9 mouse cellular contexts compared by ENCODE assay signal in the genomic region with DNA sequence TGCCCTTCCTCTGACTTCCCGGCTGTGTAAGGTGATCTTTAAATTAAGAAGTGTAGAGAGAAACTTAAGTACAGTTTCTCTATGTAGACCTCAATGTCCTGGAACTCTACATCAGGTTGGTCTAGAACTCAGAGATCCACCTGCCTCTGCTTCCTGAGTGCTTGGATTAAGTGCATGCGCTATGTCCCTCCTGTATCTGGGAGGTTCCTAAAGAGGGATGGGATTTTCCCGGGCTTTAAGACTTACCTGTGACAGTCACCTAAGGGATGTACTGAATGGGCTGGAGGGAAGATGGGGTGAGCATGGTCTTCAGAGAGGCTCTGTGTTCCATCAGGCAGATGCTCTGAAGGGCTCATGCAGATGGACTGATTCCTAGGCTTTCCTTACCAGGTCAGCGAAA. TPM values are rescaled to one million over a fixed set of nuclear protein-coding genes. Genes with fewer than 3 reads are reported as not detected.
DNase-seq lines count a peak whose midpoint lies in the region; ATAC-seq and TF ChIP-seq lines count a peak whose summit lies in the region.
"Had no signal": no experiment of that assay in that cellular context is flagged by ENCODE, and none has a peak within 500 bp of the region (broad histone marks: within the 10 kb centered on the region; RNA-seq: fewer than 3 reads in every experiment).

No protein-coding gene starts in this region.

- H3K9ac ChIP-seq in forebrain, embryonic 15.5 days (replicated peaks) = peak overlapping the region; percentile 93
- peak overlapping the region; percentile 95 for H3K9ac ChIP-seq in liver, embryonic 15.5 days

- peak overlapping the region; percentile 60 for H3K4me3 ChIP-seq in C2C12 (ENCODE audit: insufficient read depth, poor library complexity, severe bottlenecking)
- H3K4me3 ChIP-seq in forebrain, embryonic 15.5 days = peak overlapping the region; percentile 92
- H3K4me3 ChIP-seq in liver, embryonic 15.5 days (replicated peaks) = peak overlapping the region; percentile 96

- TF ChIP-seq CTCF in C2C12 (IDR thresholded peaks at IDR 0.05; ENCODE audit: control insufficient read depth, insufficient read depth, insufficient read length) = no peak

- peaks cover 30% of the 10 kb centered on the region for H3K4me1 ChIP-seq in forebrain, embryonic 15.5 days
- H3K4me1 ChIP-seq in liver, embryonic 15.5 days (replicated peaks) = peaks cover 45% of the 10 kb centered on the region

- H3K36me3 ChIP-seq in C2C12 (ENCODE audit: control insufficient read depth, insufficient read depth) = peaks cover 39% of the 10 kb centered on the region
- H3K36me3 ChIP-seq in forebrain, embryonic 15.5 days = peaks cover 37% of the 10 kb centered on the region
- H3K36me3 ChIP-seq in liver, embryonic 15.5 days (replicated peaks) = peaks cover 46% of the 10 kb centered on the region

- H3K27me3 ChIP-seq in C2C12 (ENCODE audit: control insufficient read depth, insufficient read depth, insufficient read length) = no peaks in the 10 kb centered on the region
- no peaks in the 10 kb centered on the region for H3K27me3 ChIP-seq in forebrain, embryonic 15.5 days
- no peaks in the 10 kb centered on the region for H3K27me3 ChIP-seq in liver, embryonic 15.5 days

- peaks cover 19% of the 10 kb centered on the region for H3K79me3 ChIP-seq in C2C12 (ENCODE audit: low read depth)

- H3K27ac ChIP-seq in forebrain, embryonic 15.5 days (replicated peaks) = no peak overlapping the region
- peak overlapping the region; percentile 95 for H3K27ac ChIP-seq in liver, embryonic 15.5 days (replicated peaks)

- peaks cover 27% of the 10 kb centered on the region for H3K79me2 ChIP-seq in C2C12 (ENCODE audit: control insufficient read depth, insufficient read depth)

- WGBS in forebrain, embryonic 15.5 days = 42% methylated on average over 4 of the region's 4 CpGs
- 22% methylated on average over 4 of the region's 4 CpGs for whole genome bisulfite sequencing in liver, embryonic 15.5 days (ENCODE audit: insufficient replicate concordance)

- H3K4me2 ChIP-seq in forebrain, embryonic 15.5 days (replicated peaks) = peak overlapping the region; percentile 78
- peak overlapping the region; percentile 79 for H3K4me2 ChIP-seq in liver, embryonic 15.5 days

- H3K9me3 ChIP-seq in forebrain, embryonic 15.5 days = no peaks in the 10 kb centered on the region
- H3K9me3 ChIP-seq in liver, embryonic 15.5 days (replicated peaks) = no peaks in the 10 kb centered on the region

- peak overlapping the region; percentile 100 for H3ac ChIP-seq in C2C12 (ENCODE audit: control insufficient read depth, insufficient read length, low read depth)

- ATAC-seq in forebrain, embryonic 15.5 days (replicated peaks) = no peak
- ATAC-seq in liver, embryonic 15.5 days (ENCODE audit: insufficient read depth) = no peak

- peak; percentile 71 for DNase-seq in heart, adult 11 months
- no peak for DNase-seq in heart, adult 18-20 months
- no peak for DNase-seq in ovary, adult 18-20 months (ENCODE audit: low spot score)
- DNase-seq in spleen, postnatal 14 days (ENCODE audit: low spot score in 2 of 2) = no peak
- DNase-seq in cerebellum, postnatal 4 days (ENCODE audit: low spot score in 2 of 2) = no peak

TF ChIP-seq in C2C12, 6 proteins besides CTCF, POLR2A, EP300 and RAD21:
- TF ChIP-seq CEBPB (IDR thresholded peaks at IDR 0.05; ENCODE audit: low read depth) = no peak
- no peak for TF ChIP-seq FOSL1 (IDR thresholded peaks at IDR 0.05; ENCODE audit: insufficient read depth, low read length, poor library complexity, severe bottlenecking)
- TF ChIP-seq MYOG (IDR thresholded peaks at IDR 0.05; ENCODE audit: control insufficient read depth, extremely low read depth, insufficient read length) = no peak
- no peak for TF ChIP-seq USF1 (IDR thresholded peaks at IDR 0.05; ENCODE audit: low read depth)
- TF ChIP-seq MAX (IDR thresholded peaks at IDR 0.05) = no peak
- no peak for TF ChIP-seq MYOD1 (IDR thresholded peaks at IDR 0.05; ENCODE audit: control insufficient read depth, insufficient read length, low read depth)

RNA-seq across cellular contexts. Expression of a gene that starts 1.0 kb away (rescaled TPM):
- total RNA-seq in heart, adult 18-20 months (2021) = 100 to 1,000 TPM; 468 to 578 TPM
- 3,556 TPM for polyA plus RNA-seq in C2C12 (2012; fragmentation: generic; extraction: Trizol)
- 224 and 256 TPM in 2 replicates for polyA plus RNA-seq in forebrain, embryonic 15.5 days (2015; fragmentation: Nextera tagmentation; extraction: Ambion mirVana)
- 169 and 173 TPM in 2 replicates for polyA plus RNA-seq in liver, embryonic 15.5 days (2015; fragmentation: Nextera tagmentation; extraction: Ambion mirVana)

RNA-seq across cellular contexts. Expression of a gene that starts 4.2 kb away (rescaled TPM):
- total RNA-seq in heart, adult 18-20 months (2021) = 1 to 10 TPM; 2.4 to 5.4 TPM
- 22.9 TPM for polyA plus RNA-seq in C2C12 (2012; fragmentation: generic; extraction: Trizol)
- 3.5 TPM in 2 replicates for polyA plus RNA-seq in forebrain, embryonic 15.5 days (2015; fragmentation: Nextera tagmentation; extraction: Ambion mirVana)
- polyA plus RNA-seq in liver, embryonic 15.5 days (2015; fragmentation: Nextera tagmentation; extraction: Ambion mirVana) = 9.5 and 10.3 TPM in 2 replicates

RNA-seq across cellular contexts. Expression of a gene that starts 10.9 kb away (rescaled TPM):
- total RNA-seq in heart, adult 18-20 months (2021) = not detected
- polyA plus RNA-seq in C2C12 (2012; fragmentation: generic; extraction: Trizol) = 0.84 TPM
- polyA plus RNA-seq in forebrain, embryonic 15.5 days (2015; fragmentation: Nextera tagmentation; extraction: Ambion mirVana) = not detected in 2 replicates
- 0.21 TPM in 1 of 2 replicates, not detected in the other for polyA plus RNA-seq in liver, embryonic 15.5 days (2015; fragmentation: Nextera tagmentation; extraction: Ambion mirVana)
- total RNA-seq: common myeloid progenitor, adult 5-6 weeks had no signal

RNA-seq across cellular contexts. Expression of a gene that starts 11.0 kb away (rescaled TPM):
- not detected for total RNA-seq in heart, adult 18-20 months (2021)
- 1.3 TPM for polyA plus RNA-seq in C2C12 (2012; fragmentation: generic; extraction: Trizol)
- 0.56 and 1.2 TPM in 2 replicates for polyA plus RNA-seq in forebrain, embryonic 15.5 days (2015; fragmentation: Nextera tagmentation; extraction: Ambion mirVana)
- polyA plus RNA-seq in liver, embryonic 15.5 days (2015; fragmentation: Nextera tagmentation; extraction: Ambion mirVana) = 0.06 TPM in 1 of 2 replicates, not detected in the other

RNA-seq across cellular contexts. Expression of a gene that starts 18.7 kb away (rescaled TPM):
- 100 to 1,000 TPM in 1 of 2 experiments, 10 to 100 TPM in 1; 93.4 to 105 TPM for total RNA-seq in heart, adult 18-20 months (2021)
- polyA plus RNA-seq in C2C12 (2012; fragmentation: generic; extraction: Trizol) = 599 TPM
- polyA plus RNA-seq in forebrain, embryonic 15.5 days (2015; fragmentation: Nextera tagmentation; extraction: Ambion mirVana) = 363 and 383 TPM in 2 replicates
- 302 and 318 TPM in 2 replicates for polyA plus RNA-seq in liver, embryonic 15.5 days (2015; fragmentation: Nextera tagmentation; extraction: Ambion mirVana)

Comparison
In these comparisons a context has a peak if more than half of its experiments do, and no peak if none do; other contexts are left out.
1. RNA of a gene that starts 1.0 kb away (polyA plus RNA-seq): 3,556 TPM in C2C12 (single experiment); 224 to 256 TPM in forebrain, embryonic 15.5 days and 169 to 173 TPM in liver, embryonic 15.5 days; every median in the first group is over 10 times any median in the second.
2. Peak in every context shown above with its lines, with median percentiles within 50 percentile points of each other: H3K4me3 ChIP-seq.